Mouse (Mus musculus) heart, embryonic 14.5 days (tissue): Measurements from ENCODE around the gene Pigx. TPM values are rescaled to one million over a fixed set of nuclear protein-coding genes. Genes with fewer than 3 reads are reported as not detected.

Source experiments
- ATAC-seq: fragments of 200-750 bp; cut with Nextera tagmentation; 2 replicates; pipeline ENCODE4 v1.8.0; 2017; ENCODE audit warnings: low read depth, moderate TSS enrichment; ENCODE audit not compliant: insufficient number of reproducible peaks, insufficient read depth, low FRiP score
- H3K27ac ChIP-seq, 2 experiments: fragments of 200-500 bp in 1 of 2; fragments of 300-500 bp in 1 of 2; sonication (generic) in 1 of 2; replicated peaks in 1 of 2; 2 replicates each; pipeline ENCODE4 v1.5.1; 2012 to 2014; ENCODE audit warnings: low read depth in 2 of 2, low read length in 2 of 2, control low read depth in 1 of 2, mild to moderate bottlenecking in 1 of 2, mixed read lengths in 1 of 2; ENCODE audit not compliant: control insufficient read depth in 1 of 2, insufficient read depth in 1 of 2
- H3K27me3 ChIP-seq: fragments of 300-500 bp; sonication (generic); 2 replicates; pipeline ENCODE4 v1.6.1; 2014; ENCODE audit warnings: mild to moderate bottlenecking, low read length, control low read depth; ENCODE audit not compliant: control insufficient read depth, insufficient read depth
- H3K36me3 ChIP-seq: fragments of 300-500 bp; sonication (generic); 2 replicates; pipeline ENCODE4 v1.6.1; 2014; ENCODE audit warnings: mild to moderate bottlenecking, control low read depth, low read length, mixed read lengths; ENCODE audit not compliant: control insufficient read depth, insufficient read depth
- H3K4me1 ChIP-seq, 2 experiments: fragments of 200-500 bp in 1 of 2; fragments of 300-500 bp in 1 of 2; sonication (generic) in 1 of 2; 2 replicates each; pipeline ENCODE4 v1.6.1; 2012 to 2014; ENCODE audit warnings: low read length in 2 of 2, control low read depth in 1 of 2, mixed read lengths in 1 of 2; ENCODE audit not compliant: control insufficient read depth in 2 of 2, insufficient read depth in 2 of 2
- H3K4me2 ChIP-seq: fragments of 300-500 bp; sonication (generic); 2 replicates; pipeline ENCODE4 v1.6.1; 2014; ENCODE audit warnings: mild to moderate bottlenecking, low read length
- H3K4me3 ChIP-seq, 2 experiments: fragments of 200-500 bp in 1 of 2; fragments of 300-500 bp in 1 of 2; sonication (generic) in 1 of 2; 2 replicates each; pipeline ENCODE4 v1.5.1; 2012 to 2014; ENCODE audit warnings: low read length in 2 of 2, mild to moderate bottlenecking in 2 of 2, control low read depth in 1 of 2, low read depth in 1 of 2, moderate library complexity in 1 of 2; ENCODE audit not compliant: control insufficient read depth in 1 of 2, insufficient read depth in 1 of 2
- H3K9ac ChIP-seq: fragments of 300-500 bp; sonication (generic); 2 replicates; pipeline ENCODE4 v1.6.1; 2014; ENCODE audit warnings: mild to moderate bottlenecking, low read length
- H3K9me3 ChIP-seq: fragments of 300-500 bp; sonication (generic); 2 replicates; pipeline ENCODE4 v1.6.1; 2016; ENCODE audit warnings: low read length, control low read depth; ENCODE audit not compliant: control insufficient read depth
- WGBS: fragments of 180-500 bp; shearing (Covaris S2); extraction: QIAGEN DNeasy Blood & Tissue Kit; methylation state at CpG from one replicate; pipeline ENCODE4 v1.1.7; 2014; 5-methylcytosine and 5-hydroxymethylcytosine counted together
- polyA plus RNA-seq: library from polyadenylated mRNA; unstranded; fragments of >200 nt; fragmentation: Nextera tagmentation; extraction: Ambion mirVana; gene quantifications from 2 replicates; pipeline ENCODE4 v1.2.1, GENCODE M21; 2014

The Pigx gene
- polyA plus RNA-seq, 1 experiment from 2014 or later = 91.6 TPM

- Histone ChIP-seq H3K9ac (no peak overlapping the region), H3K27ac (no peak overlapping the region), H3K4me3 (no peak overlapping the region), H3K27me3 (no peaks in the 10 kb centered on the region), H3K4me1 (peaks cover 2 to 4% of the 10 kb centered on the region in 2 experiments; a peak in 2 of 4 replicates), H3K4me2 (no peak overlapping the region), H3K9me3 (no peaks in the 10 kb centered on the region), H3K36me3 (no peaks in the 10 kb centered on the region)
- no peak for ATAC-seq
- 21% methylated on average over 5 of the region's 5 CpGs for WGBS
These were observed 16.6 kb upstream of the Pigx start for GRCm38 (mm10) chr16:32116186-32116585.

- Histone ChIP-seq H3K36me3 (no peaks in the 10 kb centered on the region), H3K4me1 (peaks cover 2 to 4% of the 10 kb centered on the region in 2 experiments; a peak in 2 of 4 replicates), H3K27ac (no peak overlapping the region), H3K9me3 (no peaks in the 10 kb centered on the region), H3K4me2 (peak overlapping the region; percentile 21), H3K27me3 (no peaks in the 10 kb centered on the region), H3K4me3 (no peak overlapping the region), H3K9ac (no peak overlapping the region)
- no peak for ATAC-seq
- 30% methylated on average over 6 of the region's 6 CpGs for WGBS
These were observed 16.2 kb upstream of the Pigx start for GRCm38 (mm10) chr16:32115781-32116180.

GRCm38 (mm10) chr16:32114968-32115695 lies 15.6 kb upstream of the Pigx start:
- ATAC-seq = no peak
- Histone ChIP-seq H3K9me3 (no peaks in the 10 kb centered on the region), H3K4me1 (peaks cover 2 to 4% of the 10 kb centered on the region in 2 experiments; a peak in 2 of 4 replicates), H3K27me3 (no peaks in the 10 kb centered on the region), H3K27ac (no peak overlapping the region), H3K36me3 (no peaks in the 10 kb centered on the region), H3K9ac (no peak overlapping the region), H3K4me3 (no peak overlapping the region), H3K4me2 (peak overlapping the region; percentile 21)
- WGBS = 17% methylated on average over 15 of the region's 15 CpGs

GRCm38 (mm10) chr16:32114406-32114805 lies 14.9 kb upstream of the Pigx start:
- no peaks in the 10 kb centered on the region for H3K9me3 ChIP-seq
- H3K36me3 ChIP-seq = no peaks in the 10 kb centered on the region
- H3K9ac ChIP-seq = no peak overlapping the region
- WGBS = 87% methylated on average over 10 of the region's 10 CpGs
- no peak overlapping the region for H3K27ac ChIP-seq
- H3K27me3 ChIP-seq = no peaks in the 10 kb centered on the region
- no peak overlapping the region for H3K4me3 ChIP-seq
- H3K4me2 ChIP-seq = no peak overlapping the region
- peaks cover 2 to 4% of the 10 kb centered on the region in 2 experiments; a peak in 2 of 4 replicates for H3K4me1 ChIP-seq
- no peak for ATAC-seq

- H3K4me2 ChIP-seq = peak overlapping the region; percentile 32
- ATAC-seq = peak; percentile 51
- no peaks in the 10 kb centered on the region for H3K9me3 ChIP-seq
- H3K36me3 ChIP-seq = 0 out of 2 replicates have a peak, but pooled peaks cover 7% of the 10 kb centered on the region
- H3K27ac ChIP-seq = peak overlapping the region; percentile 51 to 69
- no peak overlapping the region for H3K9ac ChIP-seq
- no peaks in the 10 kb centered on the region for H3K27me3 ChIP-seq
- WGBS = 49% methylated on average over 23 of the region's 23 CpGs
- peaks cover 2 to 4% of the 10 kb centered on the region in 2 experiments; a peak in 2 of 4 replicates for H3K4me1 ChIP-seq
- no peak overlapping the region for H3K4me3 ChIP-seq
These were observed 14.1 kb upstream of the Pigx start for GRCm38 (mm10) chr16:32113541-32114218.

- peaks cover 24% of the 10 kb centered on the region for H3K36me3 ChIP-seq
- no peak overlapping the region for H3K9ac ChIP-seq
- WGBS = 66% methylated on average over 15 of the region's 15 CpGs
- H3K4me3 ChIP-seq = no peak overlapping the region
- H3K27ac ChIP-seq = no peak overlapping the region
- H3K4me1 ChIP-seq = peaks cover 2 to 3% of the 10 kb centered on the region in 2 experiments; a peak in 2 of 4 replicates
- no peaks in the 10 kb centered on the region for H3K27me3 ChIP-seq
- no peak for ATAC-seq
- no peak overlapping the region for H3K4me2 ChIP-seq
- no peaks in the 10 kb centered on the region for H3K9me3 ChIP-seq
These were observed 11.6 kb upstream of the Pigx start for GRCm38 (mm10) chr16:32110951-32111699.

- Histone ChIP-seq H3K4me1 (no peaks in the 10 kb centered on the region; a peak in 1 of 4 replicates), H3K27ac (no peak overlapping the region), H3K36me3 (peaks cover 32% of the 10 kb centered on the region), H3K9me3 (0 out of 2 replicates have a peak, but pooled peaks cover 2% of the 10 kb centered on the region), H3K4me2 (no peak overlapping the region), H3K4me3 (no peak overlapping the region), H3K9ac (no peak overlapping the region), H3K27me3 (no peaks in the 10 kb centered on the region)
- WGBS = 84% methylated on average over 2 of the region's 2 CpGs
- no peak for ATAC-seq
These were observed 9.0 kb upstream of the Pigx start for GRCm38 (mm10) chr16:32108578-32108977.
